Mouse (Mus musculus) ES-Bruce4 (cell line): Measurements from ENCODE around the gene Dvl1.

ENCODE experiments used
- CTCF ChIP-seq: IDR thresholded peaks from one replicate; pipeline ENCODE4 v1.8.1; 2011; ENCODE audit warnings: low read depth, low read length
- POLR2A ChIP-seq: IDR thresholded peaks from one replicate; pipeline ENCODE4 v1.8.1; 2011; ENCODE audit warnings: low read length; ENCODE audit not compliant: insufficient read depth

GRCm38 (mm10) chr4:155886330-155886729 lies 39.1 kb downstream of the Dvl1 start:
- TF ChIP-seq POLR2A (no peak), CTCF (no peak)
